Mouse (Mus musculus): ENCODE data around the gene Uqcrfs1.

The Uqcrfs1 gene

GRCm38 (mm10) chr13:30566767-30567166 is 21.6 kb upstream of the Uqcrfs1 start:
- no peaks in the 10 kb centered on the region for H3K4me1 ChIP-seq (replicated peaks; ENCODE audit: low read depth, low read length)
- no peak overlapping the region for H3K4me3 ChIP-seq (replicated peaks; ENCODE audit: low read length)
- H3K9me3 ChIP-seq (ENCODE audit: low read length): no peaks in the 10 kb centered on the region
- no peaks in the 10 kb centered on the region for H3K36me3 ChIP-seq (ENCODE audit: insufficient read depth, low read length)
- H3K27me3 ChIP-seq (ENCODE audit: insufficient read depth, low read length): peaks cover 8% of the 10 kb centered on the region; the same call in 1 of the 2 replicates
- TF ChIP-seq NANOG (IDR thresholded peaks at IDR 0.05; ENCODE audit: borderline replicate concordance, low read length) (no peak), POU5F1 (IDR thresholded peaks at IDR 0.05; ENCODE audit: borderline replicate concordance, low read length) (no peak), CTCF (conservative IDR thresholded peaks at IDR 0.05; ENCODE audit: low read length) (no peak)

GRCm38 (mm10) chr13:30560603-30561002 is 15.4 kb upstream of the Uqcrfs1 start:
- H3K27me3 ChIP-seq (ENCODE audit: insufficient read depth, low read length): peaks cover 3% of the 10 kb centered on the region; the same call in 1 of the 2 replicates
- no peaks in the 10 kb centered on the region for H3K36me3 ChIP-seq (ENCODE audit: insufficient read depth, low read length)
- H3K9me3 ChIP-seq (ENCODE audit: low read length): no peaks in the 10 kb centered on the region
- no peak overlapping the region for H3K4me3 ChIP-seq (replicated peaks; ENCODE audit: low read length)
- H3K4me1 ChIP-seq (replicated peaks; ENCODE audit: low read depth, low read length): no peaks in the 10 kb centered on the region
- no peak for TF ChIP-seq NANOG (IDR thresholded peaks at IDR 0.05; ENCODE audit: borderline replicate concordance, low read length)
- TF ChIP-seq POU5F1 (IDR thresholded peaks at IDR 0.05; ENCODE audit: borderline replicate concordance, low read length): no peak
- TF ChIP-seq CTCF (conservative IDR thresholded peaks at IDR 0.05; ENCODE audit: low read length): no peak

GRCm38 (mm10) chr13:30560052-30560451 is 14.9 kb upstream of the Uqcrfs1 start:
- Histone ChIP-seq H3K27me3 (ENCODE audit: insufficient read depth, low read length) (peaks cover 3% of the 10 kb centered on the region; the same call in 1 of the 2 replicates), H3K4me1 (replicated peaks; ENCODE audit: low read depth, low read length) (no peaks in the 10 kb centered on the region), H3K4me3 (replicated peaks; ENCODE audit: low read length) (no peak overlapping the region), H3K9me3 (ENCODE audit: low read length) (no peaks in the 10 kb centered on the region), H3K36me3 (ENCODE audit: insufficient read depth, low read length) (no peaks in the 10 kb centered on the region)
- TF ChIP-seq NANOG (IDR thresholded peaks at IDR 0.05; ENCODE audit: borderline replicate concordance, low read length) (no peak), POU5F1 (IDR thresholded peaks at IDR 0.05; ENCODE audit: borderline replicate concordance, low read length) (no peak), CTCF (conservative IDR thresholded peaks at IDR 0.05; ENCODE audit: low read length) (no peak)

- no peaks in the 10 kb centered on the region for H3K9me3 ChIP-seq (ENCODE audit: low read length)
- no peak overlapping the region for H3K4me3 ChIP-seq (replicated peaks; ENCODE audit: low read length)
- no peaks in the 10 kb centered on the region for H3K4me1 ChIP-seq (replicated peaks; ENCODE audit: low read depth, low read length)
- TF ChIP-seq POU5F1 (IDR thresholded peaks at IDR 0.05; ENCODE audit: borderline replicate concordance, low read length): no peak
- TF ChIP-seq NANOG (IDR thresholded peaks at IDR 0.05; ENCODE audit: borderline replicate concordance, low read length): no peak
- no peaks in the 10 kb centered on the region for H3K36me3 ChIP-seq (ENCODE audit: insufficient read depth, low read length)
- H3K27me3 ChIP-seq (ENCODE audit: insufficient read depth, low read length): peaks cover 3% of the 10 kb centered on the region; the same call in 1 of the 2 replicates
Measured at GRCm38 (mm10) chr13:30557751-30558150, 12.6 kb upstream of the Uqcrfs1 start.

GRCm38 (mm10) chr13:30553051-30553587 is 8.0 kb upstream of the Uqcrfs1 start:
- no peaks in the 10 kb centered on the region for H3K9me3 ChIP-seq (ENCODE audit: low read length)
- H3K4me3 ChIP-seq (replicated peaks; ENCODE audit: low read length): no peak overlapping the region
- no peaks in the 10 kb centered on the region for H3K36me3 ChIP-seq (ENCODE audit: insufficient read depth, low read length)
- H3K4me1 ChIP-seq (replicated peaks; ENCODE audit: low read depth, low read length): peaks cover 4% of the 10 kb centered on the region; the same call in 1 of the 2 replicates
- no peak for TF ChIP-seq POU5F1 (IDR thresholded peaks at IDR 0.05; ENCODE audit: borderline replicate concordance, low read length)
- TF ChIP-seq CTCF (conservative IDR thresholded peaks at IDR 0.05; ENCODE audit: low read length): no peak
- no peak for TF ChIP-seq NANOG (IDR thresholded peaks at IDR 0.05; ENCODE audit: borderline replicate concordance, low read length)
- H3K27me3 ChIP-seq (ENCODE audit: insufficient read depth, low read length): no peaks in the 10 kb centered on the region

- no peaks in the 10 kb centered on the region for H3K27me3 ChIP-seq (ENCODE audit: insufficient read depth, low read length)
- H3K36me3 ChIP-seq (ENCODE audit: insufficient read depth, low read length): no peaks in the 10 kb centered on the region
- no peak overlapping the region for H3K4me3 ChIP-seq (replicated peaks; ENCODE audit: low read length)
- H3K9me3 ChIP-seq (ENCODE audit: low read length): no peaks in the 10 kb centered on the region
- H3K4me1 ChIP-seq (replicated peaks; ENCODE audit: low read depth, low read length): peaks cover 10% of the 10 kb centered on the region
- TF ChIP-seq NANOG (IDR thresholded peaks at IDR 0.05; ENCODE audit: borderline replicate concordance, low read length) (no peak), POU5F1 (IDR thresholded peaks at IDR 0.05; ENCODE audit: borderline replicate concordance, low read length) (no peak), CTCF (conservative IDR thresholded peaks at IDR 0.05; ENCODE audit: low read length) (no peak)
Measured at GRCm38 (mm10) chr13:30549339-30549738, 4.2 kb upstream of the Uqcrfs1 start.

GRCm38 (mm10) chr13:30548835-30549234 is 3.7 kb upstream of the Uqcrfs1 start:
- Histone ChIP-seq H3K36me3 (ENCODE audit: insufficient read depth, low read length) (no peaks in the 10 kb centered on the region), H3K9me3 (ENCODE audit: low read length) (no peaks in the 10 kb centered on the region), H3K4me3 (replicated peaks; ENCODE audit: low read length) (no peak overlapping the region), H3K27me3 (ENCODE audit: insufficient read depth, low read length) (no peaks in the 10 kb centered on the region), H3K4me1 (replicated peaks; ENCODE audit: low read depth, low read length) (peaks cover 15% of the 10 kb centered on the region)
- peak; percentile 93 for TF ChIP-seq CTCF (conservative IDR thresholded peaks at IDR 0.05; ENCODE audit: low read length)
- TF ChIP-seq POU5F1 (IDR thresholded peaks at IDR 0.05; ENCODE audit: borderline replicate concordance, low read length): no peak
- TF ChIP-seq NANOG (IDR thresholded peaks at IDR 0.05; ENCODE audit: borderline replicate concordance, low read length): no peak

- Histone ChIP-seq H3K9me3 (ENCODE audit: low read length) (no peaks in the 10 kb centered on the region), H3K27me3 (ENCODE audit: insufficient read depth, low read length) (no peaks in the 10 kb centered on the region), H3K36me3 (ENCODE audit: insufficient read depth, low read length) (no peaks in the 10 kb centered on the region), H3K4me3 (replicated peaks; ENCODE audit: low read length) (no peak overlapping the region), H3K4me1 (replicated peaks; ENCODE audit: low read depth, low read length) (peaks cover 4% of the 10 kb centered on the region; the same call in 1 of the 2 replicates)
- TF ChIP-seq CTCF (conservative IDR thresholded peaks at IDR 0.05; ENCODE audit: low read length) (peak; percentile 80), NANOG (IDR thresholded peaks at IDR 0.05; ENCODE audit: borderline replicate concordance, low read length) (no peak), POU5F1 (IDR thresholded peaks at IDR 0.05; ENCODE audit: borderline replicate concordance, low read length) (no peak)
Measured at GRCm38 (mm10) chr13:30530761-30531160, 14.4 kb downstream of the Uqcrfs1 start.

- Histone ChIP-seq H3K9me3 (ENCODE audit: low read length) (no peaks in the 10 kb centered on the region), H3K27me3 (ENCODE audit: insufficient read depth, low read length) (no peaks in the 10 kb centered on the region; the same call in 1 of the 2 replicates), H3K4me3 (replicated peaks; ENCODE audit: low read length) (no peak overlapping the region), H3K36me3 (ENCODE audit: insufficient read depth, low read length) (no peaks in the 10 kb centered on the region), H3K4me1 (replicated peaks; ENCODE audit: low read depth, low read length) (no peaks in the 10 kb centered on the region)
- TF ChIP-seq NANOG (IDR thresholded peaks at IDR 0.05; ENCODE audit: borderline replicate concordance, low read length) (no peak), POU5F1 (IDR thresholded peaks at IDR 0.05; ENCODE audit: borderline replicate concordance, low read length) (no peak), CTCF (conservative IDR thresholded peaks at IDR 0.05; ENCODE audit: low read length) (no peak)
Measured at GRCm38 (mm10) chr13:30524961-30525360, 20.2 kb downstream of the Uqcrfs1 start.
